Mouse (Mus musculus): Measurements from ENCODE around the gene Olfr389.

DNA sequence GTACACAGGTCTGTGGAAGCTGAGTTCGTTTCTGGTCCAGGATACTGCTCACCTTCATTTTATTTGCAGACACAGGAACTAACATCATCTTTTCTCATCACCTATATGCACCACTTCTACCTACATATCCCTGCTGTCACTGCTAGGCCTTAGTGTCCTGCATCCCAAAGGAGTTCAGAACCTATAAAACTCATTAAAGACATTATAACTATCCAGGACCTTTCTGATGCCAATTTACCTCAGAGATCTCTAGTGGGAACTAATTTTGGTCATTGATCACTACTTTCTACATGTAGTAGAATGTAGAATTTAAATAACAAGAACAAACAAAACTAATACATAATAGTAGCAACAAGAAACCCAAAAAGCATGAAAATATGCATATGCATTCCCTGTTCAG is 22.4 kb upstream of the Olfr389 start, which contains the start of gene Olfr391-ps:
- no peak for TF ChIP-seq POLR2A (IDR thresholded peaks at IDR 0.05; ENCODE audit: insufficient read depth, low read depth, low read length)
- no peak for TF ChIP-seq CTCF (IDR thresholded peaks at IDR 0.05; ENCODE audit: insufficient read depth, low read depth, low read length)

Measured in olfactory bulb, adult 2 months (tissue).